Mouse (Mus musculus) midbrain, embryonic 15.5 days (tissue): ENCODE data around the gene Zmiz2. TPM values are rescaled to one million over a fixed set of nuclear protein-coding genes. Genes with fewer than 3 reads are reported as not detected.
"Not testable (repeated sequence)": the region's sequence is repeated elsewhere in the genome, so short reads cannot be mapped to it uniquely, and the experiment has no call there.

Experiments
- ATAC-seq: fragments of 200-750 bp; cut with Nextera tagmentation; replicated peaks from 2 replicates; pipeline ENCODE4 v1.8.0; 2017; ENCODE audit warnings: moderate TSS enrichment
- H3K27ac ChIP-seq: fragments of 300-500 bp; sonication (generic); 2 replicates; pipeline ENCODE4 v1.5.1; 2015; ENCODE audit warnings: mild to moderate bottlenecking, inconsistent platforms
- H3K27me3 ChIP-seq: fragments of 300-500 bp; sonication (generic); replicated peaks from 2 replicates; pipeline ENCODE4 v1.6.1; 2015; ENCODE audit warnings: inconsistent platforms
- H3K36me3 ChIP-seq: fragments of 300-500 bp; sonication (generic); replicated peaks from 2 replicates; pipeline ENCODE4 v1.6.1; 2015; ENCODE audit warnings: inconsistent platforms
- H3K4me1 ChIP-seq: fragments of 300-500 bp; sonication (generic); 2 replicates; pipeline ENCODE4 v1.6.1; 2015; ENCODE audit warnings: inconsistent platforms
- H3K4me2 ChIP-seq: fragments of 300-500 bp; sonication (generic); 2 replicates; pipeline ENCODE4 v1.6.1; 2015; ENCODE audit warnings: inconsistent platforms, mild to moderate bottlenecking, moderate library complexity
- H3K4me3 ChIP-seq: fragments of 300-500 bp; sonication (generic); 2 replicates; pipeline ENCODE4 v1.5.1; 2015; ENCODE audit warnings: mild to moderate bottlenecking, inconsistent platforms
- H3K9ac ChIP-seq: fragments of 300-500 bp; sonication (generic); 2 replicates; pipeline ENCODE4 v1.6.1; 2015; ENCODE audit warnings: mild to moderate bottlenecking, inconsistent platforms
- H3K9me3 ChIP-seq: fragments of 300-500 bp; sonication (generic); 2 replicates; pipeline ENCODE4 v1.6.1; 2016; ENCODE audit warnings: inconsistent platforms
- WGBS: fragments of 180-500 bp; shearing (Covaris S2); methylation state at CpG from one replicate; pipeline ENCODE4 v1.1.7; 2015; ENCODE audit warnings: mixed read lengths; 5-methylcytosine and 5-hydroxymethylcytosine counted together
- polyA plus RNA-seq: library from polyadenylated mRNA; unstranded; fragments of >200 nt; fragmentation: Nextera tagmentation; extraction: Ambion mirVana; gene quantifications from 2 replicates; pipeline ENCODE4 v1.2.1, GENCODE M21; 2015

The Zmiz2 gene
- polyA plus RNA-seq, result 39.0 and 41.0 TPM in 2 replicates

DNA sequence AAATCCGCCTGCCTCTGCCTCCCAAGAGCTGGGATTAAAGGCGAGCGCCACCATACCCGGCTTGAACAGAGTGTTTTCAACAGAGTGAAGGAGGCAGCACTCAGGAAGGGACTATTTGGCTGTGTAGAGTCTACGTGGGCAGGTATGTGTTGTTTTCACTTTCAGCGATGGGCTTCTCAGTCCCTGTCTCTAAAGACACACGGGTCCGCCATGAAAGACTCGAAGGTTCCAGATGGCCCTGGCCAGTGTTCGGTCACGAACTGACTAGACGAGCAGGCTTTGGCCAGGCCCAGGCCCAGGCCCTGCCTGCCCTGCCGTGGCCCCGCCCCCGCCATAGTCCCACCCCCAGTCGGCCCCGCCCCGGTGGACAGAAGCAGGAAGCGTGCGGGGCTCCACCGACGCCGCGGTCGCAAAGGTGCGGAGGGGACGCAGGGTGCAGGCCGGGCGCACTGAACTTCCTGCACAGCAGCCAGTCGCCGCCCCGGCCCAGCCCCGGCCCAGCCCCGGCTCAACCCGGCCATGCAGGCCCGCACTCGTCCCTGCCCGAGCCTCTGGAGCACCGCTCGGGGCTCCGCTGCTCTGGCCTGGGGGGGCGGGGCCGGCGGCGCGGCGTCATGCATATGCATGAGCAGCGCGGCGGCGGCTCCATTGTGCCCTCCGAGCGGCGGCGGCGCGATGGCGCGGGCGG, at the start of gene Zmiz2:
TSS of gene Zmiz2 (plus strand) at position 349 of the 688 bp plus-strand sequence.
- peak within 1 kb of the TSS; percentile 97 for H3K27ac ChIP-seq
- peak within 1 kb of the TSS; percentile 96 for H3K9ac ChIP-seq
- peak; percentile 98 for ATAC-seq
- H3K4me1 ChIP-seq, result peaks cover 32% of the 10 kb centered on the region
- no peaks in the 10 kb centered on the region for H3K9me3 ChIP-seq
- H3K27me3 ChIP-seq, result no peaks in the 10 kb centered on the region
- WGBS, result 7% methylated on average over 56 of the region's 60 CpGs
- peak within 1 kb of the TSS; percentile 99 for H3K4me3 ChIP-seq
- H3K4me2 ChIP-seq, result peak within 1 kb of the TSS; percentile 57
- H3K36me3 ChIP-seq, result peaks cover 7% of the 10 kb centered on the region; the same call in 1 of the 2 replicates

- 91% methylated on average over 4 of the region's 4 CpGs for WGBS
These were observed 42.9 kb upstream of the Zmiz2 start for GRCm38 (mm10) chr11:6345956-6346355.

GRCm38 (mm10) chr11:6346966-6347365, 41.9 kb upstream of the Zmiz2 start:
- H3K27ac ChIP-seq, result no peak overlapping the region
- WGBS, result 93% methylated on average over 7 of the region's 7 CpGs
- H3K9ac ChIP-seq, result no peak overlapping the region
- H3K27me3 ChIP-seq, result no peaks in the 10 kb centered on the region
- H3K4me2 ChIP-seq, result no peak overlapping the region
- no peaks in the 10 kb centered on the region for H3K4me1 ChIP-seq
- H3K36me3 ChIP-seq, result peaks cover 65% of the 10 kb centered on the region
- ATAC-seq, result no peak
- no peaks in the 10 kb centered on the region for H3K9me3 ChIP-seq
- H3K4me3 ChIP-seq, result no peak overlapping the region

More at GRCm38 (mm10) chr11:6345956-6346355, 42.9 kb upstream of the Zmiz2 start:
- Histone ChIP-seq H3K4me3 (no peak overlapping the region), H3K4me2 (no peak overlapping the region), H3K9me3 (no peaks in the 10 kb centered on the region), H3K9ac (no peak overlapping the region), H3K36me3 (peaks cover 69% of the 10 kb centered on the region), H3K27ac (no peak overlapping the region), H3K4me1 (no peaks in the 10 kb centered on the region), H3K27me3 (no peaks in the 10 kb centered on the region)
- no peak for ATAC-seq

DNA sequence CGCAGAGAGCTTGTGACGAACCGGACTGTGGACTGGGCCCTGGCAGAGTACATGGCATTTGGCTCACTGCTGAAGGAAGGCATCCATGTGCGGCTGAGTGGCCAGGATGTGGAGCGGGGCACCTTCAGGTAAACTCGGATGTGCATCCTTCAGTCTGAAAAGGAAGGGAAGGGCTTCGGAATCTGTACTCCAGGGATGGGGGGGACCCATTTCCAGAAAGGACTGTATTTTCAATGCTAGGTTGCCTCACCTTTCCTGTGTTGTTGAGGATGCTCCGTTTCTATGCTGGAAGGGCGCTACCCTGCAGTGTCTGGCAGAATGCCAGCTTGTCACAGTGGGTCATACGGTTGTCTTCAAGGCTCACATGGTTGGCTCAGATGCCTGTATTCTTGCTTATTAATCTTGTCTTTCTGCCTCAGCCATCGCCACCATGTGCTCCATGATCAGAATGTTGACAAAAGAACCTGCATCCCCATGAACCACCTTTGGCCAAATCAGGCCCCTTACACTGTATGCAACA, 40.1 kb upstream of the Zmiz2 start:
- Histone ChIP-seq H3K9me3 (no peaks in the 10 kb centered on the region), H3K27ac (no peak overlapping the region), H3K4me1 (no peaks in the 10 kb centered on the region), H3K27me3 (no peaks in the 10 kb centered on the region), H3K4me2 (no peak overlapping the region), H3K9ac (no peak overlapping the region), H3K4me3 (no peak overlapping the region), H3K36me3 (peaks cover 61% of the 10 kb centered on the region)
- ATAC-seq, result no peak
- 89% methylated on average over 11 of the region's 11 CpGs for WGBS

DNA sequence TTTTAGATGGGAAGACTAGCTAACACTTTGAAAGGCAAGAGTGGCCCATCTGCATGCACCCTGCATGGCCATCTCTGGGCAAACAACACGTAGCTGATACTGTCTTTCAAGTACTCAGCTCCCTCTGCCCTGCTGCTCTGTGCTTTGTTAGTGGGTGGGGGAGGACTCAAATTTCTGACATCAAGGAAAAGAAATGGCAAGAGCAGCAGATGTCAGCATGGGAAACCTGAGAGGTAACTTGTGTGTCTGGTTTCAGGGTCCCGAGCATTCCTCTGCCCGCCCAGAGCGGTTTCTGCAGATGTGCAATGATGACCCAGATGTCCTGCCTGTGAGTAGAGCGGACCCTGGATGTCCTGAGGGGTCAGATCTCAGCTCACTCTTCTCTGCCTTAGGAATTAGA, 39.3 kb upstream of the Zmiz2 start:
- no peaks in the 10 kb centered on the region for H3K9me3 ChIP-seq
- no peaks in the 10 kb centered on the region for H3K27me3 ChIP-seq
- WGBS, result 95% methylated on average over 5 of the region's 5 CpGs
- H3K27ac ChIP-seq, result no peak overlapping the region
- H3K4me1 ChIP-seq, result no peaks in the 10 kb centered on the region
- H3K9ac ChIP-seq, result no peak overlapping the region
- H3K4me2 ChIP-seq, result no peak overlapping the region
- H3K36me3 ChIP-seq, result peaks cover 59% of the 10 kb centered on the region
- no peak for ATAC-seq
- no peak overlapping the region for H3K4me3 ChIP-seq

DNA sequence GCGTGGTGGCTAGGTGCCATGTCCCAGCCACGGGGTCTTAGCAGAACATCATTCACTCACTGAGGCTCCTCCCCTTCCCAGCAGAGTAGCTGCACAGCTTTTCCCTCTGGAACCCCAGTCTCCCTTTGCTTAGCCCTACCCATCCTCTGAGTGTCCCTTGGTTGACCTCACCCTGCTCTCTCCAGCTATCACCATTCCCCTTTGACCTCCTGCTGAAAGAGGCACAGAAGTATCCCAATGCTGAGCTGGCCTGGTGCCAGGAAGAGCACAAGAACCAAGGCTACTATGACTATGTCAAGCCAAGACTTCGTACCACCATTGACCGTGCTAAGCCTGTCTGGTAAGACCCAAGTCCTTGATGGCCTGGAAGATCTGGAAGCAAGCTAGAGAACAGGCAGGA, 33.8 kb upstream of the Zmiz2 start:
- WGBS, result 93% methylated on average over 4 of the region's 4 CpGs
- H3K27ac ChIP-seq, result no peak overlapping the region
- H3K4me1 ChIP-seq, result no peaks in the 10 kb centered on the region
- no peaks in the 10 kb centered on the region for H3K27me3 ChIP-seq
- peaks cover 32% of the 10 kb centered on the region for H3K36me3 ChIP-seq
- no peak overlapping the region for H3K9ac ChIP-seq
- H3K4me2 ChIP-seq, result no peak overlapping the region
- H3K9me3 ChIP-seq, result no peaks in the 10 kb centered on the region
- no peak for ATAC-seq
- H3K4me3 ChIP-seq, result no peak overlapping the region

DNA sequence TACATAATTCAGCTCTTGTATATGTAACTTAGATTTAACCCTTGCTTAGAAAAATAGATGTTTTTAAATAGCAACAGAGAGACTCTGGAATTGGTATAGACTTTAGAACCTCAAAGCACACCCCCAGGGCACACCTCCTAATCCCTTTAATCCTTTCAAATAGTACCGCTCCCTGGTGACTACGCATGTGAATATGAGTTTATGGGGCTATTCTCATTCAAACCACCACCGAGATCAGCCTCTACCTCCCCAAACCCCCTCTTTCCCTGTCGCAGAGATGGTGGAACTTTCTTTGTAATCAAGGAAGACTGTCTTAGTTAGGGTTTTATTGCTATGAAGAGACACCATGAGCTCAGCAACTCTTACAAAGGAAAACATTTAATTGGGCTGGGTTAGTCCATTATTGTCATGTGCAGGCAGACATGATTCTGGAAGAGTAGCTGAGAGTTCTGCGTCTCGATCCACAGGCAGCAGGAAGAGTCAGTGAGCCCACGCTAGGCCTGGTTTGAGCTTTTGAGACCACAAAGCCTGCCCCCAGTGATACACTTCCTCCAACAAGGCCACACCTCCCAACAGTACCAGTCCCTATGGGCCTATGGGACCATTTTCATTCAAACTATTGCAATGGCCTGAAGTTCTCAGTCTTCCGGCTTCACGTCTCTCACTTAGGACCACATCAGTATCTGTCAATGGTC, 24.1 kb upstream of the Zmiz2 start:
- 74% methylated on average over 9 of the region's 9 CpGs for WGBS
- H3K9me3 ChIP-seq, result no peaks in the 10 kb centered on the region
- H3K27ac ChIP-seq, result no peak overlapping the region
- H3K4me3 ChIP-seq, result no peak overlapping the region
- H3K4me2 ChIP-seq, result no peak overlapping the region
- H3K4me1 ChIP-seq, result 0 out of 2 replicates have a peak, but pooled peaks cover 4% of the 10 kb centered on the region
- ATAC-seq, result no peak
- no peaks in the 10 kb centered on the region for H3K36me3 ChIP-seq
- H3K27me3 ChIP-seq, result no peaks in the 10 kb centered on the region
- H3K9ac ChIP-seq, result no peak overlapping the region

- Histone ChIP-seq H3K4me2 (no peak overlapping the region; the same call in 1 of the 2 replicates), H3K4me1 (0 out of 2 replicates have a peak, but pooled peaks cover 4% of the 10 kb centered on the region), H3K9me3 (no peaks in the 10 kb centered on the region), H3K4me3 (no peak overlapping the region), H3K36me3 (no peaks in the 10 kb centered on the region), H3K27ac (no peak overlapping the region), H3K9ac (no peak overlapping the region), H3K27me3 (no peaks in the 10 kb centered on the region)
- peak; percentile 72 for ATAC-seq
- WGBS, result 23% methylated on average over 11 of the region's 11 CpGs
These were observed 23.0 kb upstream of the Zmiz2 start for GRCm38 (mm10) chr11:6365885-6366284.

DNA sequence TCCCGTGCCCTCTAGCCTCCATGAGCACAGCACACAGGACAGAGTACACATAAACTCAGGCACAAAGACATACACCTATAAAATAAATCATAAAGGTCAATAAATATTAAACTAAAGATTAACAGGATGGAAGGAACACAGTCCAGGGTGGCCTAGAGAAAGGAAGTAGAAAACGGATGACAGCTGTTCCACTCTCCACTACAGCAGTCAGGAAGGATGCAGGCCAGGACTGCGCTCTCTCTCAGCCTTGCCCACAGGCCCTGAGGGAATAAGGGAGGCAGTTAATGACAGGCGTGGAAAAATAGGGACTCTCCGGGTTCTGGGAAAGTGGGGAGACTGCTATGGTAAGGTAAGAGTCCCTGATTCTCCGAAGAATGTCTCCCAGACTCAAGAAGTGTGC, 22.4 kb upstream of the Zmiz2 start:
- no peak overlapping the region for H3K9ac ChIP-seq
- no peak overlapping the region for H3K4me3 ChIP-seq
- no peaks in the 10 kb centered on the region for H3K36me3 ChIP-seq
- H3K4me2 ChIP-seq, result no peak overlapping the region
- no peak overlapping the region for H3K27ac ChIP-seq
- 0 out of 2 replicates have a peak, but pooled peaks cover 4% of the 10 kb centered on the region for H3K4me1 ChIP-seq
- H3K27me3 ChIP-seq, result no peaks in the 10 kb centered on the region
- 79% methylated on average over 6 of the region's 6 CpGs for WGBS
- no peaks in the 10 kb centered on the region for H3K9me3 ChIP-seq
- ATAC-seq, result no peak

DNA sequence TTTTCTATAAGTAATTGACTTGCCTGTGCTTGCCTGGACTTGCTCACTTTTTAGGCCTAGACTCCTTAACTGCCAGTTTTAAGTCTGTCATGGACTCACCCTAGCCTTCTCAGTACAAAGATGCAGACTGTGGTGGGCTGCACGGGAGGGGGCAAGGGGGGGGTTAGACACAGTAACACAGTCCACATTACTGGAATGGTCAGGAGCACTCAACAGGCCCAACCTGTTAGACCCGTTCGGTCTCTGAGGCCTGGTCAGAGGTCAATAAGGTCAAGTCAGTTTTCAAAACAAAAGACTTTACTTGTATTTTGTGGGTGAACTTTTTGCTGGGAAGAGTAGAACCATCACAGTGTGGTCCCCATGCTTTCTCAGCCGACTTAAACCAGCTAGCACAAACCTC, 21.7 kb upstream of the Zmiz2 start:
- no peaks in the 10 kb centered on the region for H3K27me3 ChIP-seq
- no peak overlapping the region for H3K9ac ChIP-seq
- H3K36me3 ChIP-seq, result no peaks in the 10 kb centered on the region
- H3K27ac ChIP-seq, result no peak overlapping the region
- no peak overlapping the region for H3K4me3 ChIP-seq
- WGBS, result 74% methylated on average over 4 of the region's 4 CpGs
- H3K4me2 ChIP-seq, result no peak overlapping the region
- no peaks in the 10 kb centered on the region for H3K9me3 ChIP-seq
- 0 out of 2 replicates have a peak, but pooled peaks cover 4% of the 10 kb centered on the region for H3K4me1 ChIP-seq
- ATAC-seq, result no peak

- ATAC-seq, result not testable (repeated sequence)
These were observed 20.9 kb upstream of the Zmiz2 start for GRCm38 (mm10) chr11:6367986-6368385.

GRCm38 (mm10) chr11:6371376-6372155, 17.3 kb upstream of the Zmiz2 start:
- no peak overlapping the region for H3K4me3 ChIP-seq
- WGBS, result 91% methylated on average over 11 of the region's 11 CpGs
- no peaks in the 10 kb centered on the region for H3K4me1 ChIP-seq
- no peaks in the 10 kb centered on the region for H3K9me3 ChIP-seq
- H3K27me3 ChIP-seq, result no peaks in the 10 kb centered on the region
- no peak overlapping the region for H3K27ac ChIP-seq
- H3K36me3 ChIP-seq, result no peaks in the 10 kb centered on the region
- no peak overlapping the region for H3K9ac ChIP-seq
- no peak overlapping the region for H3K4me2 ChIP-seq
- no peak for ATAC-seq

More at GRCm38 (mm10) chr11:6367986-6368385, 20.9 kb upstream of the Zmiz2 start:
- 77% methylated on average over 5 of the region's 5 CpGs for WGBS
- not testable (repeated sequence) for H3K4me2 ChIP-seq, H3K4me1 ChIP-seq, H3K36me3 ChIP-seq, H3K27me3 ChIP-seq, H3K4me3 ChIP-seq, H3K9ac ChIP-seq, H3K27ac ChIP-seq, H3K9me3 ChIP-seq
